Mouse (Mus musculus) midbrain, postnatal 0 days (tissue): Measurements from ENCODE around the gene Clta. TPM values are rescaled to one million over a fixed set of nuclear protein-coding genes. Genes with fewer than 3 reads are reported as not detected.

Experiments used
- ATAC-seq: fragments of 200-750 bp; cut with Nextera tagmentation; 2 replicates; pipeline ENCODE4 v1.8.0; 2017; ENCODE audit warnings: moderate number of reproducible peaks, mild to moderate bottlenecking, moderate TSS enrichment, moderate library complexity; ENCODE audit not compliant: low FRiP score
- DNase-seq: peaks from one replicate; pipeline ENCODE4 v3.0.0-alpha.2; 2015; ENCODE audit warnings: low spot score
- H3K27ac ChIP-seq: fragments of 300-500 bp; sonication (generic); 2 replicates; pipeline ENCODE4 v1.5.1; 2014; ENCODE audit warnings: low read depth, mild to moderate bottlenecking, low read length, mixed read lengths
- H3K27me3 ChIP-seq: fragments of 300-500 bp; sonication (generic); 2 replicates; pipeline ENCODE4 v1.6.1; 2014; ENCODE audit warnings: low read length, control low read depth, mixed read lengths; ENCODE audit not compliant: insufficient read depth
- H3K36me3 ChIP-seq: fragments of 300-500 bp; sonication (generic); 2 replicates; pipeline ENCODE4 v1.6.1; 2014; ENCODE audit warnings: low read length, control low read depth, mixed read lengths; ENCODE audit not compliant: insufficient read depth
- H3K4me1 ChIP-seq: fragments of 300-500 bp; sonication (generic); 2 replicates; pipeline ENCODE4 v1.6.1; 2014; ENCODE audit warnings: mild to moderate bottlenecking, control low read depth, antibody characterized with exemption, low read length, mixed read lengths; ENCODE audit not compliant: insufficient read depth
- H3K4me2 ChIP-seq: fragments of 300-500 bp; sonication (generic); 2 replicates; pipeline ENCODE4 v1.6.1; 2014; ENCODE audit warnings: low read depth, mild to moderate bottlenecking, low read length, mixed read lengths; ENCODE audit not compliant: poor library complexity, severe bottlenecking
- H3K4me3 ChIP-seq: fragments of 300-500 bp; sonication (generic); 2 replicates; pipeline ENCODE4 v1.5.1; 2014; ENCODE audit warnings: low read depth, mild to moderate bottlenecking, low read length, moderate library complexity
- H3K9ac ChIP-seq: fragments of 300-500 bp; sonication (generic); replicated peaks from 2 replicates; pipeline ENCODE4 v1.6.1; 2014; ENCODE audit warnings: mild to moderate bottlenecking, low read length, moderate library complexity, mixed read lengths; ENCODE audit not compliant: poor library complexity, severe bottlenecking
- H3K9me3 ChIP-seq: fragments of 300-500 bp; sonication (generic); 2 replicates; pipeline ENCODE4 v1.6.1; 2016; ENCODE audit warnings: low read length, control low read depth
- CTCF ChIP-seq: IDR thresholded peaks from 2 replicates; pipeline ENCODE4 v1.5.1; 2016; ENCODE audit warnings: antibody characterized with exemption, mild to moderate bottlenecking
- WGBS: fragments of 180-500 bp; shearing (Covaris S2); extraction: QIAGEN DNeasy Blood & Tissue Kit; methylation state at CpG from one replicate; pipeline ENCODE4 v1.1.7; 2014; 5-methylcytosine and 5-hydroxymethylcytosine counted together
- polyA plus RNA-seq: library from polyadenylated mRNA; unstranded; fragments of >200 nt; fragmentation: Nextera tagmentation; extraction: Ambion mirVana; gene quantifications from 2 replicates; pipeline ENCODE4 v1.2.1, GENCODE M21; 2015
- total RNA-seq: library from RNA; depleted of rRNA; stranded (reverse); fragments of >200 nt; gene quantifications from 2 replicates; pipeline ENCODE4 v1.2.3, GENCODE M21; 2014

The Clta gene
- total and polyA plus RNA-seq, 2 experiments from 2014 or later: 390 to 539 TPM

- no peak overlapping the region for H3K4me2 ChIP-seq
- no peak overlapping the region for H3K27ac ChIP-seq
- TF ChIP-seq CTCF: no peak
- DNase-seq (no peak), ATAC-seq (no peak)
- no peaks in the 10 kb centered on the region for H3K36me3 ChIP-seq
- no peak overlapping the region for H3K9ac ChIP-seq
- H3K27me3 ChIP-seq: no peaks in the 10 kb centered on the region
- 86% methylated on average over 20 of the region's 20 CpGs for WGBS
- H3K4me3 ChIP-seq: no peak overlapping the region
- no peaks in the 10 kb centered on the region for H3K9me3 ChIP-seq
- H3K4me1 ChIP-seq: no peaks in the 10 kb centered on the region
Measured at GRCm38 (mm10) chr4:43970393-43971330, 33.6 kb upstream of the Clta start.

- DNase-seq (no peak), ATAC-seq (no peak)
- TF ChIP-seq CTCF: no peak
- Histone ChIP-seq H3K4me2 (no peak overlapping the region), H3K36me3 (no peaks in the 10 kb centered on the region), H3K4me3 (no peak overlapping the region), H3K4me1 (no peaks in the 10 kb centered on the region), H3K27ac (no peak overlapping the region), H3K9me3 (no peaks in the 10 kb centered on the region), H3K9ac (no peak overlapping the region), H3K27me3 (no peaks in the 10 kb centered on the region)
- 73% methylated on average over 9 of the region's 9 CpGs for WGBS
Measured at GRCm38 (mm10) chr4:43971541-43972136, 32.6 kb upstream of the Clta start.

- Histone ChIP-seq H3K4me1 (no peaks in the 10 kb centered on the region), H3K27me3 (no peaks in the 10 kb centered on the region), H3K4me3 (no peak overlapping the region), H3K9ac (no peak overlapping the region), H3K36me3 (no peaks in the 10 kb centered on the region), H3K4me2 (no peak overlapping the region), H3K9me3 (no peaks in the 10 kb centered on the region), H3K27ac (no peak overlapping the region)
- peak; percentile 26 for DNase-seq
- WGBS: 2% methylated on average over 8 of the region's 8 CpGs
- ATAC-seq: 0 out of 2 replicates have a peak, but pooled peaks have one; percentile 20
- no peak for TF ChIP-seq CTCF
Measured at GRCm38 (mm10) chr4:43972137-43972591, 32.1 kb upstream of the Clta start.

GRCm38 (mm10) chr4:43973526-43973981 lies 30.7 kb upstream of the Clta start:
- no peaks in the 10 kb centered on the region for H3K36me3 ChIP-seq
- ATAC-seq: no peak
- H3K9me3 ChIP-seq: no peaks in the 10 kb centered on the region
- H3K27me3 ChIP-seq: no peaks in the 10 kb centered on the region
- no peak overlapping the region for H3K27ac ChIP-seq
- TF ChIP-seq CTCF: no peak
- no peak overlapping the region for H3K9ac ChIP-seq
- no peak overlapping the region for H3K4me2 ChIP-seq
- H3K4me1 ChIP-seq: no peaks in the 10 kb centered on the region
- DNase-seq: peak; percentile 76
- 39% methylated on average over 4 of the region's 4 CpGs for WGBS
- no peak overlapping the region for H3K4me3 ChIP-seq

- Histone ChIP-seq H3K36me3 (no peaks in the 10 kb centered on the region), H3K4me1 (no peaks in the 10 kb centered on the region), H3K9me3 (no peaks in the 10 kb centered on the region), H3K4me3 (no peak overlapping the region), H3K27me3 (no peaks in the 10 kb centered on the region), H3K9ac (no peak overlapping the region), H3K27ac (no peak overlapping the region), H3K4me2 (no peak overlapping the region)
- TF ChIP-seq CTCF: no peak
- ATAC-seq (no peak), DNase-seq (no peak)
- 79% methylated on average over 10 of the region's 10 CpGs for WGBS
Measured at GRCm38 (mm10) chr4:43974914-43975616, 29.2 kb upstream of the Clta start.
